Mouse (Mus musculus): ENCODE measurements around the gene Camk1.

DNA sequence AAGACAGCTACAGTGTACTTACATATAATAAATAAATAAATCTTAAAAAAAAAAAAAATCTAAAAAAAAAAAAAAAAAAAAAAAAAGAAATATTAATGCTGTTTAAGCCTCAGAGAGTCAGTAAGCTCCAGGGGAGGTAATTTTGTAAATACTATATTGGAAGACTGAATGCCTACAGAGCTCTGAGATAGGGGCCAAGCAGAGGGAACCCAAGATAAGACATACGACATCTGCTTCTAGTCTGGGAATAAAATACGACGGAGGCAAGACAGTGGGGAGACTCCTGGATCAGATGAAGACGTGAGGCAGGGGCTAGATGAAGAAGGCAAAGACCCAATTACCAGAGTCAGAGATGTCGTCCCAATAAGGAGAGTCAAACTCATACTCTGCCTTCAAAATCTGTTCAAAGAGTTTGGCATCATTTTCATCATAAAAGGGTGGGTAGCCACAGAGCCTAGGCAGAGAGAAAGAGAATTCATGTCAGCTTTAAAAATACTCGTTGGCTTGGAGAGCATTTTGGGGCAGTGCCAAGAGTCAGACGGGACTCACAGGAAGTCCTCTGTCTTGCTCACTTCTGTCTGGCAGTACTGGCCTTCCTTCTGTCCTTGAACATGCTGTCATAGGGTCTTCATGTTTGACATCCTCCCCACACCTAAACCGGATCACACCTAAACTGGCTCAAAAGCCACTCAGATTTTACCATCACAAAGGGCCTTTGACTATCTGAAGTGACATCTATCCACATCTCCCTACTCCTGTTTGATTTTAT is 6.7 kb downstream of the Camk1 start:
- TF ChIP-seq CTCF (conservative IDR thresholded peaks at IDR 0.05; ENCODE audit: insufficient read depth, insufficient read length, low read depth, low read length) (no peak), POLR2A (IDR thresholded peaks at IDR 0.05; ENCODE audit: low read depth, low read length) (no peak)

All from kidney, adult 2 months (tissue).